In genomic region chr3:55824864-55825263, GRCm38 (mm10) we compare ENCODE assay signal across 21 mouse cellular contexts. TPM values are rescaled to one million over a fixed set of nuclear protein-coding genes. Genes with fewer than 3 reads are reported as not detected.
DNase-seq lines count a peak whose midpoint lies in the region; ATAC-seq and TF ChIP-seq lines count a peak whose summit lies in the region.
"Had no signal": no experiment of that assay in that cellular context is flagged by ENCODE, and none has a peak within 500 bp of the region (broad histone marks: within the 10 kb centered on the region; RNA-seq: fewer than 3 reads in every experiment).

No protein-coding gene starts in this region.

- WGBS in hindbrain, embryonic 13.5 days: 45% methylated on average over 3 of the region's 3 CpGs
- WGBS in hindbrain, embryonic 10.5 days: 74% methylated on average over 3 of the region's 3 CpGs
- 63% methylated on average over 3 of the region's 3 CpGs for WGBS in midbrain, embryonic 14.5 days
- 61% methylated on average over 3 of the region's 3 CpGs for WGBS in midbrain, postnatal 0 days
- WGBS in limb, embryonic 14.5 days: 25% methylated on average over 3 of the region's 3 CpGs

- peak; percentile 58; the same call in 1 of the 2 replicates for ATAC-seq in hindbrain, embryonic 13.5 days (ENCODE audit: low FRiP score)
- no peak for ATAC-seq in midbrain, embryonic 14.5 days (ENCODE audit: low FRiP score, low TSS enrichment)
- no peak for ATAC-seq in midbrain, postnatal 0 days (ENCODE audit: low FRiP score)
- ATAC-seq in limb, embryonic 14.5 days (ENCODE audit: low FRiP score, low read depth): 0 out of 2 replicates have a peak, but pooled peaks have one; percentile 47
- ATAC-seq: intestine, embryonic 16.5 days; midbrain, embryonic 13.5 days had no signal

- DNase-seq in embryo, embryonic 10 days (ENCODE audit: low spot score): peak; percentile 22
- DNase-seq in embryo, embryonic 9.5 days (ENCODE audit: extremely low spot score): no peak
- no peak for DNase-seq in hindbrain, embryonic 10.5 days (ENCODE audit: low spot score)
- DNase-seq in midbrain, embryonic 14.5 days: peak; percentile 35
- DNase-seq in midbrain, postnatal 0 days (ENCODE audit: low spot score): no peak
- DNase-seq in limb, embryonic 14.5 days (ENCODE audit: low spot score): peak; percentile 38
- DNase-seq in spleen, postnatal 10 days (ENCODE audit: low spot score in 2 of 2): no peak
- DNase-seq: cerebellum, adult 9-11 months; gastrocnemius, adult 2 months; kidney, postnatal 36 days; layer of hippocampus, adult 9-11 months; liver; lung, adult 2 months; lung, postnatal 4 days; thymus, postnatal 14 days had no signal

- H3K9me3 ChIP-seq in hindbrain, embryonic 13.5 days: no peaks in the 10 kb centered on the region
- H3K9me3 ChIP-seq in hindbrain, embryonic 10.5 days: no peaks in the 10 kb centered on the region
- H3K9me3 ChIP-seq in midbrain, embryonic 14.5 days (ENCODE audit: control insufficient read depth, low read length): no peaks in the 10 kb centered on the region
- no peaks in the 10 kb centered on the region for H3K9me3 ChIP-seq in midbrain, postnatal 0 days (ENCODE audit: low read length)
- H3K9me3 ChIP-seq in limb, embryonic 14.5 days (ENCODE audit: control insufficient read depth, low read length): no peaks in the 10 kb centered on the region
- H3K9me3 ChIP-seq: midbrain, embryonic 13.5 days had no signal

- peak overlapping the region; percentile 74 for H3K27ac ChIP-seq in hindbrain, embryonic 13.5 days
- no peak overlapping the region for H3K27ac ChIP-seq in hindbrain, embryonic 10.5 days
- H3K27ac ChIP-seq in midbrain, embryonic 14.5 days (replicated peaks; ENCODE audit: low read depth, low read length): peak overlapping the region; percentile 22; the same call in 1 of the 2 replicates
- no peak overlapping the region for H3K27ac ChIP-seq in midbrain, postnatal 0 days (ENCODE audit: low read depth, low read length)
- no peak overlapping the region for H3K27ac ChIP-seq in limb, embryonic 14.5 days (replicated peaks; ENCODE audit: low read depth, low read length)
- H3K27ac ChIP-seq: gastrocnemius, adult 2 months; midbrain, embryonic 13.5 days had no signal

- peaks cover 2% of the 10 kb centered on the region; the same call in 1 of the 2 replicates for H3K36me3 ChIP-seq in hindbrain, embryonic 13.5 days
- H3K36me3 ChIP-seq in hindbrain, embryonic 10.5 days: no peaks in the 10 kb centered on the region
- no peaks in the 10 kb centered on the region for H3K36me3 ChIP-seq in midbrain, embryonic 14.5 days (ENCODE audit: control insufficient read depth, insufficient read depth, low read length)
- H3K36me3 ChIP-seq in midbrain, postnatal 0 days (ENCODE audit: insufficient read depth, low read length): no peaks in the 10 kb centered on the region
- H3K36me3 ChIP-seq in limb, embryonic 14.5 days (ENCODE audit: control insufficient read depth, insufficient read depth, low read length): no peaks in the 10 kb centered on the region
- H3K36me3 ChIP-seq: midbrain, embryonic 13.5 days had no signal

- no peak overlapping the region for H3K4me2 ChIP-seq in hindbrain, embryonic 13.5 days
- no peak overlapping the region for H3K4me2 ChIP-seq in midbrain, embryonic 14.5 days (ENCODE audit: low read length)
- no peak overlapping the region for H3K4me2 ChIP-seq in midbrain, postnatal 0 days (ENCODE audit: low read depth, low read length, poor library complexity, severe bottlenecking)
- H3K4me2 ChIP-seq in limb, embryonic 14.5 days (replicated peaks; ENCODE audit: low read depth, low read length, severe bottlenecking): no peak overlapping the region
- H3K4me2 ChIP-seq: midbrain, embryonic 13.5 days had no signal

- no peaks in the 10 kb centered on the region for H3K27me3 ChIP-seq in hindbrain, embryonic 13.5 days
- no peaks in the 10 kb centered on the region for H3K27me3 ChIP-seq in hindbrain, embryonic 10.5 days (ENCODE audit: insufficient read depth, poor library complexity, severe bottlenecking)
- H3K27me3 ChIP-seq in midbrain, embryonic 14.5 days (ENCODE audit: control insufficient read depth, insufficient read depth, low read length): no peaks in the 10 kb centered on the region
- no peaks in the 10 kb centered on the region for H3K27me3 ChIP-seq in midbrain, postnatal 0 days (ENCODE audit: insufficient read depth, low read length)
- no peaks in the 10 kb centered on the region for H3K27me3 ChIP-seq in limb, embryonic 14.5 days (ENCODE audit: control insufficient read depth, insufficient read depth, low read length)
- H3K27me3 ChIP-seq: midbrain, embryonic 13.5 days had no signal

- no peak for TF ChIP-seq POLR2A in limb, embryonic 14.5 days (IDR thresholded peaks at IDR 0.05; ENCODE audit: borderline replicate concordance, extremely low read depth, insufficient read depth, insufficient read length)

- no peak overlapping the region for H3K4me3 ChIP-seq in hindbrain, embryonic 13.5 days
- no peak overlapping the region for H3K4me3 ChIP-seq in hindbrain, embryonic 10.5 days
- no peak overlapping the region for H3K4me3 ChIP-seq in midbrain, embryonic 14.5 days (replicated peaks; ENCODE audit: low read depth, low read length)
- H3K4me3 ChIP-seq in midbrain, postnatal 0 days (ENCODE audit: low read depth, low read length): no peak overlapping the region
- H3K4me3 ChIP-seq in limb, embryonic 14.5 days (replicated peaks; ENCODE audit: low read length): no peak overlapping the region
- H3K4me3 ChIP-seq: erythroblast, embryonic 14.5 days; gastrocnemius, adult 2 months; midbrain, embryonic 13.5 days had no signal

- peaks cover 15% of the 10 kb centered on the region for H3K4me1 ChIP-seq in hindbrain, embryonic 13.5 days (replicated peaks)
- H3K4me1 ChIP-seq in hindbrain, embryonic 10.5 days (replicated peaks): peaks cover 14% of the 10 kb centered on the region
- peaks cover 9% of the 10 kb centered on the region for H3K4me1 ChIP-seq in midbrain, embryonic 14.5 days (ENCODE audit: control insufficient read depth, insufficient read depth, low read length)
- H3K4me1 ChIP-seq in midbrain, postnatal 0 days (ENCODE audit: insufficient read depth, low read length): no peaks in the 10 kb centered on the region
- H3K4me1 ChIP-seq in limb, embryonic 14.5 days (ENCODE audit: control insufficient read depth, insufficient read depth, low read length): no peaks in the 10 kb centered on the region

- H3K9ac ChIP-seq in hindbrain, embryonic 13.5 days: no peak overlapping the region
- no peak overlapping the region for H3K9ac ChIP-seq in midbrain, embryonic 14.5 days (replicated peaks; ENCODE audit: low read length)
- no peak overlapping the region for H3K9ac ChIP-seq in midbrain, postnatal 0 days (replicated peaks; ENCODE audit: low read length, poor library complexity, severe bottlenecking)
- no peak overlapping the region for H3K9ac ChIP-seq in limb, embryonic 14.5 days (ENCODE audit: low read depth, low read length, severe bottlenecking)
- H3K9ac ChIP-seq: midbrain, embryonic 13.5 days had no signal

- no peak for TF ChIP-seq CTCF in midbrain, postnatal 0 days (IDR thresholded peaks at IDR 0.05)

RNA-seq across cellular contexts. Expression of gene Mab21l1, which starts 42.6 kb away (rescaled TPM):
- polyA plus RNA-seq in hindbrain, embryonic 13.5 days (2015; fragmentation: Nextera tagmentation; extraction: Ambion mirVana): 167 and 174 TPM in 2 replicates
- polyA plus RNA-seq in hindbrain, embryonic 10.5 days (2016; fragmentation: Nextera tagmentation; extraction: Ambion mirVana): 26.8 and 57.6 TPM in 2 replicates
- polyA plus RNA-seq in midbrain, embryonic 14.5 days (2014; fragmentation: Nextera tagmentation; extraction: Ambion mirVana): 218 and 237 TPM in 2 replicates
- total RNA-seq in midbrain, postnatal 0 days (2014; rRNA removed): 151 and 152 TPM in 2 replicates
- polyA plus RNA-seq in midbrain, postnatal 0 days (2015; fragmentation: Nextera tagmentation; extraction: Ambion mirVana): 131 and 148 TPM in 2 replicates
- polyA plus RNA-seq in limb, embryonic 14.5 days (2012; rRNA removed): 18.9 and 23.4 TPM in 2 replicates
- polyA plus RNA-seq in limb, embryonic 14.5 days (2014; fragmentation: Nextera tagmentation; extraction: Ambion mirVana): 18.7 and 25.3 TPM in 2 replicates
- total RNA-seq: MEL had no signal
- polyA plus RNA-seq: erythroblast, embryonic 14.5 days; spleen, adult 2 months had no signal

Comparison
In these comparisons a context has a peak if more than half of its experiments do, and no peak if none do; other contexts are left out.
1. DNase-seq: peak in embryo, embryonic 10 days (single experiment), midbrain, embryonic 14.5 days (single experiment) and limb, embryonic 14.5 days (single experiment); none in embryo, embryonic 9.5 days (single experiment), hindbrain, embryonic 10.5 days (single experiment), midbrain, postnatal 0 days (single experiment) and spleen, postnatal 10 days (0 of 2).
2. H3K27ac ChIP-seq: peak in hindbrain, embryonic 13.5 days (single experiment) and midbrain, embryonic 14.5 days (single experiment); none in hindbrain, embryonic 10.5 days (single experiment), midbrain, postnatal 0 days (single experiment) and limb, embryonic 14.5 days (single experiment).
3. ATAC-seq: peak in hindbrain, embryonic 13.5 days (single experiment) and limb, embryonic 14.5 days (single experiment); none in midbrain, embryonic 14.5 days (single experiment) and midbrain, postnatal 0 days (single experiment).